Mouse (Mus musculus) ES-E14 (cell line): ENCODE measurements at regions not wholly inside any gene's neighbourhood (a gene's known extent, or its start where the extent isn't known, plus 50 kb on each side); places are given as distances from the start of the nearest gene placed in this dataset.

Experiments
- CHD2 ChIP-seq: IDR thresholded peaks from 2 replicates; pipeline ENCODE4 v1.6.1; 2014; ENCODE audit warnings: mild to moderate bottlenecking, low read depth, low read length, inconsistent platforms
- HCFC1 ChIP-seq: IDR thresholded peaks from 2 replicates; pipeline ENCODE4 v1.6.1; 2012; ENCODE audit warnings: low read length, inconsistent platforms, borderline replicate concordance; ENCODE audit not compliant: insufficient read depth
- ZC3H11A ChIP-seq: IDR thresholded peaks from 2 replicates; pipeline ENCODE4 v1.6.1; 2012; ENCODE audit warnings: low read depth, mild to moderate bottlenecking, inconsistent platforms, low read length, borderline replicate concordance
- ZNF384 ChIP-seq: IDR thresholded peaks from 2 replicates; pipeline ENCODE4 v1.6.1; 2012; ENCODE audit warnings: low read depth, low read length, inconsistent platforms

GRCm38 (mm10) chr15:93011166-93011565 is 263.8 kb downstream of the Gxylt1 start:
- TF ChIP-seq ZNF384 = no peak
- TF ChIP-seq ZC3H11A = no peak
- no peak for TF ChIP-seq CHD2
- no peak for TF ChIP-seq HCFC1
